Mouse (Mus musculus) heart, adult 2 months (tissue): ENCODE data around the gene Gbx1. TPM values are rescaled to one million over a fixed set of nuclear protein-coding genes. Genes with fewer than 3 reads are reported as not detected.

Experiments
- DNase-seq, 2 experiments: peaks; one replicate each; pipeline ENCODE4 v3.0.0; 2021
- H3K27ac ChIP-seq: fragments of 200-600 bp; 2 replicates; pipeline ENCODE4 v1.8.1; 2022
- H3K27me3 ChIP-seq: fragments of 200-500 bp; 2 replicates; pipeline ENCODE4 v1.6.1; 2012; ENCODE audit warnings: mild to moderate bottlenecking, low read length, inconsistent platforms, mixed read lengths; ENCODE audit not compliant: control insufficient read depth, insufficient read depth
- H3K36me3 ChIP-seq: fragments of 200-500 bp; 2 replicates; pipeline ENCODE4 v1.6.1; 2012; ENCODE audit warnings: low read length, inconsistent platforms; ENCODE audit not compliant: control insufficient read depth, insufficient read depth
- H3K4me1 ChIP-seq: fragments of 200-500 bp; 2 replicates; pipeline ENCODE4 v1.6.1; 2011; ENCODE audit warnings: low read length; ENCODE audit not compliant: control insufficient read depth, insufficient read depth
- H3K4me3 ChIP-seq: fragments of 200-600 bp; 2 replicates; pipeline ENCODE4 v1.8.1; 2022
- H3K79me2 ChIP-seq: fragments of 200-500 bp; replicated peaks from 2 replicates; pipeline ENCODE4 v1.6.1; 2012; ENCODE audit warnings: mild to moderate bottlenecking, inconsistent platforms, low read length, moderate library complexity, mixed read lengths; ENCODE audit not compliant: control insufficient read depth, insufficient read depth
- H3K9ac ChIP-seq: fragments of 200-500 bp; 2 replicates; pipeline ENCODE4 v1.6.1; 2012; ENCODE audit warnings: low read depth, mild to moderate bottlenecking, control low read depth, inconsistent platforms, low read length, mixed read lengths
- CTCF ChIP-seq: fragments of 200-600 bp; IDR thresholded peaks from 2 replicates; pipeline ENCODE4 v1.8.1; 2022; ENCODE audit warnings: antibody characterized with exemption, mild to moderate bottlenecking, moderate library complexity
- EP300 ChIP-seq: fragments of 200-500 bp; IDR thresholded peaks from 2 replicates; pipeline ENCODE4 v1.6.1; 2011; ENCODE audit warnings: low read depth, low read length, control low read depth; ENCODE audit not compliant: insufficient read depth
- POLR2A ChIP-seq: fragments of 200-500 bp; IDR thresholded peaks from 2 replicates; pipeline ENCODE4 v1.6.1; 2011; ENCODE audit warnings: mild to moderate bottlenecking, low read depth, low read length, control low read depth; ENCODE audit not compliant: insufficient read depth
- WGBS: fragments of 180-500 bp; shearing (Covaris S2); methylation state at CpG from one replicate; pipeline ENCODE4 v1.1.7; 2018; 5-methylcytosine and 5-hydroxymethylcytosine counted together
- intact Hi-C: fragments of 180-260 bp; cut with DNase I; formaldehyde crosslinking; loops from one replicate; pipeline ENCODE4 v1.15.1; 2025
- polyA plus RNA-seq: library from polyadenylated mRNA; depleted of rRNA; stranded (reverse); fragments of >200 nt; gene quantifications from 2 replicates; pipeline ENCODE4 v1.2.3, GENCODE M21; 2012
- total RNA-seq, 2 experiments: library from RNA; stranded (reverse); gene quantifications; 2 replicates each; pipeline ENCODE4 v1.2.3; 2021

Gbx1 gene
- total and polyA plus RNA-seq, 3 experiments: 0.06 TPM; not detected in 2

DNA sequence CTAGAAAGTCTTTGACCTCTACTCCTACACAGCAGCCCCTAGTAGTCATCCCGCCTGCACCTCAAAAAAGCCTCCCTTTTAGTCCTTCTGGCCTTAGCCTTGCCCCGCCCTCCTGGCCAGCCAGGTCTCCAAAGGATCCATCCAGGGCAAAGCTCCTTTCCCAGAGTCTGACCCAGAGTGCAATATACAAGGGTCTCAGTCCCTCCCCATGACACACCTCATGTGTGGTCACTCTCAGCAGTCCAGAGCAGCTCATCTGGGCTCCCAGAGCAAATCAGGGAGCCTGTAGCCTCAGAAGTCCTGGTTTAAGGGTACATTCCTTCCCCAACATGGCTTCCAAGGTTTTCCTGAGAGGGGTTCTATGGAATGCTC, 24.3 kb upstream of the Gbx1 start:
- no peak overlapping the region for H3K27ac ChIP-seq
- no peak overlapping the region for H3K4me3 ChIP-seq
- TF ChIP-seq CTCF (no peak), POLR2A (no peak), EP300 (no peak)
- H3K27me3 ChIP-seq: no peaks in the 10 kb centered on the region
- no peaks in the 10 kb centered on the region for H3K79me2 ChIP-seq
- WGBS: 67% methylated on average over 2 of the region's 2 CpGs
- no peak overlapping the region for H3K9ac ChIP-seq
- no peak for DNase-seq
- peaks cover 2% of the 10 kb centered on the region; the same call in 1 of the 2 replicates for H3K4me1 ChIP-seq
- intact Hi-C loops: no loop called here
- no peaks in the 10 kb centered on the region for H3K36me3 ChIP-seq

- H3K79me2 ChIP-seq: no peaks in the 10 kb centered on the region
- peak; percentile 45 to 54 for DNase-seq
- no peaks in the 10 kb centered on the region for H3K27me3 ChIP-seq
- intact Hi-C loops: no loop called here
- 23% methylated on average over 26 of the region's 26 CpGs for WGBS
- no peak for TF ChIP-seq EP300
- no peak for TF ChIP-seq CTCF
- no peak for TF ChIP-seq POLR2A
- H3K36me3 ChIP-seq: no peaks in the 10 kb centered on the region
- no peak overlapping the region for H3K4me3 ChIP-seq
- H3K4me1 ChIP-seq: peaks cover 2% of the 10 kb centered on the region; the same call in 1 of the 2 replicates
- H3K27ac ChIP-seq: no peak overlapping the region
- no peak overlapping the region for H3K9ac ChIP-seq
These were observed 23.8 kb upstream of the Gbx1 start for GRCm38 (mm10) chr5:24550598-24551316.

- DNase-seq: no peak
- Histone ChIP-seq H3K79me2 (no peaks in the 10 kb centered on the region), H3K27me3 (no peaks in the 10 kb centered on the region), H3K27ac (no peak overlapping the region), H3K4me3 (no peak overlapping the region), H3K4me1 (peaks cover 3% of the 10 kb centered on the region), H3K36me3 (no peaks in the 10 kb centered on the region), H3K9ac (no peak overlapping the region)
- intact Hi-C loops: loop anchor here (5.0 kb wide), 1 partner anchor 35 kb away; the partner anchor contains the start of gene Abcf2
- 82% methylated on average over 7 of the region's 7 CpGs for WGBS
- TF ChIP-seq CTCF (no peak), POLR2A (no peak), EP300 (no peak)
These were observed 15.6 kb upstream of the Gbx1 start for GRCm38 (mm10) chr5:24542643-24543042.

GRCm38 (mm10) chr5:24541144-24541569, 14.2 kb upstream of the Gbx1 start:
- Histone ChIP-seq H3K27me3 (no peaks in the 10 kb centered on the region), H3K4me3 (peak overlapping the region; percentile 23; the same call in 1 of the 2 replicates), H3K27ac (peak overlapping the region; percentile 90), H3K9ac (peak overlapping the region; percentile 3; the same call in 1 of the 2 replicates), H3K79me2 (no peaks in the 10 kb centered on the region), H3K36me3 (no peaks in the 10 kb centered on the region), H3K4me1 (peaks cover 5% of the 10 kb centered on the region)
- intact Hi-C loops: loop anchor here (5.0 kb wide), 1 partner anchor 36 kb away; the partner anchor contains the start of gene Abcf2
- WGBS: 8% methylated on average over 6 of the region's 6 CpGs
- TF ChIP-seq EP300: no peak
- DNase-seq: peak in 1 of 2 experiments; percentile 39

GRCm38 (mm10) chr5:24540387-24541143, 13.6 kb upstream of the Gbx1 start, which contains the start of gene Asb10:
TSS of gene Asb10 (minus strand) at chr5:24540978.
- intact Hi-C loops: loop anchor here (5.0 kb wide), 1 partner anchor 37 kb away; the partner anchor contains the start of gene Abcf2
- TF ChIP-seq EP300 (peak; percentile 55), CTCF (peak; percentile 15; the same call in 1 of the 2 replicates), POLR2A (peak; percentile 80)
- H3K4me3 ChIP-seq: peak within 1 kb of the TSS; percentile 46
- H3K36me3 ChIP-seq: no peaks in the 10 kb centered on the region
- WGBS: 3% methylated on average over 14 of the region's 14 CpGs
- H3K9ac ChIP-seq: peak within 1 kb of the TSS; percentile 71
- peaks cover 5% of the 10 kb centered on the region for H3K4me1 ChIP-seq
- DNase-seq: peak; percentile 76 to 83
- no peaks in the 10 kb centered on the region for H3K27me3 ChIP-seq
- H3K79me2 ChIP-seq: no peaks in the 10 kb centered on the region
- peak within 1 kb of the TSS; percentile 90 for H3K27ac ChIP-seq
